In the genomic region with DNA sequence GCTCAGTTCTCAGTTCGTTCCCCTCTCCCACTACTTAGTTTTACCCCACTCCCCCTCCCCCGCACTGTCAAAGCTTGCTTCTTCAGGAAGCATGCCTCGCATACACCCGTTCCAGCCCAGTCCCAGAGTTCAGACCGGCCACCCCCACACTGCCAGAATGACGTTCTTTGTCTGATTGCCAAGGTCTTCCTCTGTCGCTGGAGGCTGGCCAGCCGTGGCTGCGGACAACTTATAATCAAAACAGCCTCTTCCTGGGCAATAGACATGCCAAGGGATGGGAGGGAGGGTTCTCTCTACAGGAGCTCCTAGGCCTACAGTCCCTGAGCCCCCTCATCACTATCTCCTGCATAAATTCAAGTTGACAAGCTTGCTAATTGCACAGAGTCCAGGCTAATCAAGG, we compare ENCODE assay signal across 8 mouse cellular contexts. TPM values are rescaled to one million over a fixed set of nuclear protein-coding genes. Genes with fewer than 3 reads are reported as not detected.
DNase-seq lines count a peak whose midpoint lies in the region; ATAC-seq and TF ChIP-seq lines count a peak whose summit lies in the region.
"Had no signal": no experiment of that assay in that cellular context is flagged by ENCODE, and none has a peak within 500 bp of the region (broad histone marks: within the 10 kb centered on the region; RNA-seq: fewer than 3 reads in every experiment).

No protein-coding gene starts in this region.

- H3K27ac ChIP-seq in heart, embryonic 15.5 days = peak overlapping the region; percentile 25; the same call in 1 of the 2 replicates
- H3K27ac ChIP-seq in kidney, postnatal 0 days = no peak overlapping the region
- H3K27ac ChIP-seq in midbrain, embryonic 15.5 days = peak overlapping the region; percentile 63
- H3K27ac ChIP-seq: liver, embryonic 14.5 days had no signal

- H3K9ac ChIP-seq in heart, embryonic 15.5 days = no peak overlapping the region
- H3K9ac ChIP-seq in kidney, postnatal 0 days (ENCODE audit: low read depth, low read length) = no peak overlapping the region
- H3K9ac ChIP-seq in midbrain, embryonic 15.5 days = no peak overlapping the region
- H3K9ac ChIP-seq: liver, embryonic 14.5 days had no signal

- 8% methylated on average over 9 of the region's 9 CpGs for WGBS in heart, embryonic 15.5 days
- WGBS in kidney, postnatal 0 days = 14% methylated on average over 9 of the region's 9 CpGs
- 14% methylated on average over 9 of the region's 9 CpGs for whole genome bisulfite sequencing in midbrain, embryonic 15.5 days

- ATAC-seq in heart, embryonic 15.5 days (replicated peaks; ENCODE audit: insufficient number of reproducible peaks, insufficient read depth, low FRiP score, low read depth) = peak; percentile 81
- ATAC-seq in kidney, postnatal 0 days (replicated peaks; ENCODE audit: low FRiP score, low read depth) = no peak
- peak; percentile 13 for ATAC-seq in midbrain, embryonic 15.5 days (replicated peaks)
- ATAC-seq in megakaryocyte, adult 5-6 weeks (ENCODE audit: poor library complexity, severe bottlenecking) = no peak

- peak overlapping the region; percentile 11; the same call in 1 of the 2 replicates for H3K4me2 ChIP-seq in heart, embryonic 15.5 days
- no peak overlapping the region for H3K4me2 ChIP-seq in kidney, postnatal 0 days (ENCODE audit: low read length)
- no peak overlapping the region for H3K4me2 ChIP-seq in midbrain, embryonic 15.5 days

- peak; percentile 74 for DNase-seq in adrenal gland, adult 8-10 months
- DNase-seq in cerebellum, adult 9-11 months = peak; percentile 33
- DNase-seq in kidney, postnatal 0 days (ENCODE audit: low spot score) = peak; percentile 70
- DNase-seq in right cerebral cortex, postnatal 36 days (ENCODE audit: low spot score in 2 of 2) = no peak

- H3K27me3 ChIP-seq in heart, embryonic 15.5 days = peaks cover under 1% of the 10 kb centered on the region
- H3K27me3 ChIP-seq in kidney, postnatal 0 days (ENCODE audit: insufficient read depth, low read length) = no peaks in the 10 kb centered on the region
- no peaks in the 10 kb centered on the region for H3K27me3 ChIP-seq in midbrain, embryonic 15.5 days (replicated peaks)

- no peaks in the 10 kb centered on the region for H3K36me3 ChIP-seq in heart, embryonic 15.5 days
- no peaks in the 10 kb centered on the region for H3K36me3 ChIP-seq in kidney, postnatal 0 days (ENCODE audit: insufficient read depth, low read length)
- no peaks in the 10 kb centered on the region for H3K36me3 ChIP-seq in midbrain, embryonic 15.5 days (replicated peaks)

- peaks cover 23% of the 10 kb centered on the region for H3K4me1 ChIP-seq in heart, embryonic 15.5 days (replicated peaks)
- 0 out of 2 replicates have a peak, but pooled peaks cover under 1% of the 10 kb centered on the region for H3K4me1 ChIP-seq in kidney, postnatal 0 days (replicated peaks; ENCODE audit: insufficient read depth, low read length)
- peaks cover 63% of the 10 kb centered on the region for H3K4me1 ChIP-seq in midbrain, embryonic 15.5 days

- no peaks in the 10 kb centered on the region for H3K9me3 ChIP-seq in heart, embryonic 15.5 days (replicated peaks)
- no peaks in the 10 kb centered on the region for H3K9me3 ChIP-seq in kidney, postnatal 0 days (replicated peaks; ENCODE audit: low read length)
- H3K9me3 ChIP-seq in midbrain, embryonic 15.5 days = no peaks in the 10 kb centered on the region

- H3K4me3 ChIP-seq in heart, embryonic 15.5 days = no peak overlapping the region
- H3K4me3 ChIP-seq in kidney, postnatal 0 days (replicated peaks; ENCODE audit: low read depth, low read length) = no peak overlapping the region
- no peak overlapping the region for H3K4me3 ChIP-seq in midbrain, embryonic 15.5 days

- TF ChIP-seq CTCF in kidney, postnatal 0 days (IDR thresholded peaks at IDR 0.05; ENCODE audit: low read depth) = no peak

RNA-seq across cellular contexts. Expression of a gene that starts 45.8 kb away (rescaled TPM):
- 10 to 100 TPM; 75.9 to 93.2 (median 85.2) TPM for total RNA-seq in adrenal gland, adult 8-10 months (2022)
- polyA plus RNA-seq in heart, embryonic 15.5 days (2015; fragmentation: Nextera tagmentation; extraction: Ambion mirVana) = 16.3 and 20.1 TPM in 2 replicates
- polyA plus RNA-seq in kidney, postnatal 0 days (2015; fragmentation: Nextera tagmentation; extraction: Ambion mirVana) = 20.6 and 23.0 TPM in 2 replicates
- 164 and 166 TPM in 2 replicates for polyA plus RNA-seq in midbrain, embryonic 15.5 days (2015; fragmentation: Nextera tagmentation; extraction: Ambion mirVana)
- total RNA-seq in megakaryocyte, adult 5-6 weeks (2015) = 0.25 and 0.98 TPM in 2 replicates
- total RNA-seq in megakaryocyte, adult 5-6 weeks (2017) = 0.26 and 0.41 TPM in 2 replicates

RNA-seq across cellular contexts. Expression of a gene that starts 57.2 kb away (rescaled TPM):
- total RNA-seq in adrenal gland, adult 8-10 months (2022) = 1 to 10 TPM; 1.5 to 4.0 (median 2.7) TPM
- 2.2 and 4.7 TPM in 2 replicates for polyA plus RNA-seq in heart, embryonic 15.5 days (2015; fragmentation: Nextera tagmentation; extraction: Ambion mirVana)
- 1.7 and 2.1 TPM in 2 replicates for polyA plus RNA-seq in kidney, postnatal 0 days (2015; fragmentation: Nextera tagmentation; extraction: Ambion mirVana)
- polyA plus RNA-seq in midbrain, embryonic 15.5 days (2015; fragmentation: Nextera tagmentation; extraction: Ambion mirVana) = 280 and 293 TPM in 2 replicates
- not detected in 2 replicates for total RNA-seq in megakaryocyte, adult 5-6 weeks (2015)
- total RNA-seq in megakaryocyte, adult 5-6 weeks (2017) = 0.41 TPM in 1 of 2 replicates, not detected in the other

Comparison
In these comparisons a context has a peak if more than half of its experiments do, and no peak if none do; other contexts are left out.
1. DNase-seq: peak in adrenal gland, adult 8-10 months (single experiment), cerebellum, adult 9-11 months (single experiment) and kidney, postnatal 0 days (single experiment); none in right cerebral cortex, postnatal 36 days (0 of 2).
2. ATAC-seq: peak in heart, embryonic 15.5 days (single experiment) and midbrain, embryonic 15.5 days (single experiment); none in kidney, postnatal 0 days (single experiment) and megakaryocyte, adult 5-6 weeks (single experiment).
3. RNA of a gene that starts 57.2 kb away (polyA plus RNA-seq): 280 to 293 TPM in midbrain, embryonic 15.5 days; 2.2 to 4.7 TPM in heart, embryonic 15.5 days and 1.7 to 2.1 TPM in kidney, postnatal 0 days; every median in the first group is over 10 times any median in the second.